Mouse (Mus musculus) inflammation-experienced regulatory T-cells (primary cell): ENCODE measurements around the gene Mst1r. TPM values are rescaled to one million over a fixed set of nuclear protein-coding genes. Genes with fewer than 3 reads are reported as not detected.

ENCODE experiments used
- polyA plus RNA-seq, 2 experiments: library from polyadenylated mRNA; unstranded; fragments of 100-300 nt; shearing (Covaris generic); gene quantifications; one replicate each; pipeline ENCODE4 v1.2.1; 2017

Gene Mst1r
- 1 to 10 TPM in 1 of 2 experiments, under 1 TPM in 1; 0.17 to 3.5 TPM for polyA plus RNA-seq

DNA sequence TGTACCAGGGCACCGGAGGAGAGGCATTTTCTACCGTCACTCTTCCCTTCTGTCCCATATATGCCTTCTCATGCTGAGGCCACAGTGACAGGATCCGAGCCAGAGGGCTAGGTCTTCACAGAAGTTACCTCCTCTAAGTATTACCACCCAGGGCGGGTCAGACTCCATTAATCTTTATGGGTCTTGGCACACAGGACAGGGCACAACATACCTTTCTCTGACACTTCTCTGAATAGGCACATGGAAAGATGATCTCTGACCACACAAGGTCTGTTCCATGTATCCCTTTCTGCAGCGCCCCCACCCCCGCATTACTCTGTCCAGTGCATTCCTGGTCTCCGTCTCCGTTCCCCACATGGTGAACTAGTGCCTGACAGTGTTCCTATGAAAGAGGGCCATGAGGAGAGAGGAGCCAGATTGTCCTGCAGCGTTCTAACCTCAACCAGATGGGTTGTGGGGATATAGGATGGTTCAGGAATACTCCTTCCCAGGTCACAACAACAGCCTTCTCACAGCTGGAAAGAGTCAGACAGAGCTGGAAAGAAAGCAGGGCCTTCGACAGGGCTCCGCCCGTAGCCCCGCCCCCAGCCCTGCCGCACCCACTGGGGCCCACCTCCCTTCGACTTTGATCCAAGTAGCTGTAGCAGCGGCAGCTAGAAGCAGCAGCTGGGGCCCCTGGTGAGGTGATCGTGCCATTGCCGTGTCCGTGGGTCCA lies at the start of gene Mst1r:
Gene Mst1r, plus strand, starts transcription at position 622 of the 715 bp plus-strand sequence.

DNA sequence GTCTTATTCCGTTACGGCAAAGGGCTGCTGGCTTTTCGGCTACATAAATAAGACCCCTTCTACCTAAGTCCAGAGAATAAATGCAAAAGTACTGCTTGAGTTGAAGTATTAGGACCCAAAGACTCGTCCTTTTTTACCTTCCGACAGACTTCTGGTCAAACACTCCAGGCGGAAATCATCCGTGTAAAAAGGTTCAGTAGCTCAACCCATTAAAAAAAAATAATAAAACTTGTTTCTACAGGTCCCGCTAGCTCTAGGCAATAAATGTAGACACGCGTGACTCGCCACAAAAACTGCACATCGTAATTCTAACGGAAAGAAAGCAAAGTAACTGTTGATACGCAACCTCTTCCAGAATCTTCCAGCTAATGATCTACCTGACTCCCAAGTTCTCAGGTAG lies 33.5 kb upstream of the Mst1r start, which contains the start of gene Rbm6:
Gene Rbm6, minus strand, starts transcription at position 101 of the 400 bp plus-strand sequence.

DNA sequence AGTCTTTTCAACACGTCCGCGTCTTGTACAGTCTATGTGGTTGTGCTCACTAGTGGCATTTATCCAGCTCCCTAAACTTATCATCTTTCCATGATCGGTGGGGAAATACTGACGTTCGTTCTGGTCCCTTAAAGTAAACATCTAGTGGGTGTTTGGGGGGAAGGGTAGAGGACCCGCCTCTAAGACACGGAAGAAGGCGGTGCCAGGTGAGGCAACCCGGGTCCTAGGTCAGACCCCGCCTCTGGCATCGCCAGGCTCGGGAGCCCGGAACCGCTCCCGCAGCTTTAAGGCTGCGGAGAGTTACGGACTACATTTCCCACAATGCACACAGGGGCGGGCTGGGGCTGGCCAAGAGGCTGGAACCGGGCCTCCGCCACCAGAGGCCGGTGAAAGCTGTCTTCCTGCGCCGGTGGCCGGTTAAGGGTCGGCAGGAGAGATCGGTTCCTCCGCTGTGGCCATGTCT lies 18.8 kb upstream of the Mst1r start, which contains the start of gene Mon1a:
Gene Mon1a, plus strand, starts transcription at position 348 of the 463 bp plus-strand sequence.

DNA sequence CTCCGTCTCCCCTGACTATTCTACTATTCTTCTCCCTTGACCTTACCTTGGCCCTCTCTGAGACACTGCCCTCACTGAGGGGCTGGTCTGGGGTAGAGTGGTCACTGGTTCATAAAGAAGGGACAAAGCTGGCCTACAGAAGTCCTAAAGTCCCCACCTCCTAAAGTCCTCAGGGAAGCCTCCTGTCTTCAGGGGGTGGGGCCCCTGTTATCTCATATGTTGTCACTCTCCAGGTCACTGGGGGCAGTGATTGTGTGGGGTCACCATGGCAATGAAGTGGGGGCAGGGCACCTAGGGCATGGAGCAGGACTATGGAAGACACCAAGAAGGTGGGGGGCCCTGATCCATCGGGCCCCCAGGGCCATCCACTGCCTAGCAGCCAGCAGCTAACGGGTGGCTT lies 21.5 kb downstream of the Mst1r start, which contains the start of gene Actl11:
Gene Actl11, plus strand, starts transcription at position 301 of the 400 bp plus-strand sequence.

DNA sequence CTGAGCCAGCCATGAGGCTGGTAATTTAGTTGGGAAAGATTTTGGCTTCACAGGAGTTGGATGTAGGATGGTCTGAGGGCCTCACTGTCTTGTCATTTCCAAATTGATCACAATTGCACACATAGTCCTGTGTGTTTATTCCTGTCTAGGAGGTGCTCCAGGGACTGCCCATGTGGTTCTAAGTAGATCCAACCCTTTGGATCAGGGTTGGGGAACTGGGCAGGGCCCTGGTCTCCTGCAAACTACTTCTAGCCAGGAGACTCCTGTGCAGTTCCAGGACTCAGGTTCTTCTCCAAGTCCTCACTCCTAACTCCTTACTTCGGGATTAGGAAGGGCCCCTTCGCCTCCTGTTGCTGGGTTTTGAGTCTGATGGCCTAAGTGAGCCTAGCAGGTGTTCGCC lies 28.7 kb downstream of the Mst1r start, which contains the start of gene Camkv:
Gene Camkv, plus strand, starts transcription at position 301 of the 400 bp plus-strand sequence.

DNA sequence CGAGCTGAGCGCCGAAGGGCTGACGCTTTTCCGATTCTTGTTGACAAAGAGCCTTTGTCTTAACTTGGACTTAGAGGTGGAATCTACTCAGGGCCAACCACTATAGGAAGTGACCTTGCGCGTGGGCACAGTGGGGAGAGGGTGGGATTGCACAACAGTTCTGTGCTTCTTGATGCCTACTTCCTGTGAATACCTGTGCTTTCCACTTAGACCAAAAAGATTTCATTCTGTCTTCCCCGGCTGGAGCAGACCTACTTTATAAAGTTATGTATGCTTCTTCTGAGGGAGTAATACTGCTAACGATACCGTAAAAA lies 43.2 kb downstream of the Mst1r start, which contains the start of gene Traip:
Gene Traip, plus strand, starts transcription at position 215 of the 314 bp plus-strand sequence.

Other genes starting within 250 kb of the Mst1r start
- gene Slc38a3, start 237.3 kb upstream of the Mst1r start, polyA plus RNA-seq = under 1 TPM in 1 of 2 experiments, not detected in 1; 0.98 TPM
- gene Gnat1, start 227.2 kb upstream of the Mst1r start, polyA plus RNA-seq = 1 to 10 TPM in 1 of 2 experiments, under 1 TPM in 1; 0.29 to 2.2 TPM
- gene Sema3f, start 196.4 kb upstream of the Mst1r start, polyA plus RNA-seq = under 1 TPM; 0.12 TPM
- gene Rbm5, start 135.9 kb upstream of the Mst1r start, polyA plus RNA-seq = 100 to 1,000 TPM; 287 to 306 TPM
- 100 to 1,000 TPM in 1 of 2 experiments, 10 to 100 TPM in 1; 94.7 to 118 TPM for gene Rbm6, start 33.6 kb upstream of the Mst1r start, polyA plus RNA-seq
- gene Mon1a, start 18.7 kb upstream of the Mst1r start, polyA plus RNA-seq = 10 to 100 TPM; 22.2 to 26.6 TPM
- not detected for gene Actl11, start 21.6 kb downstream of the Mst1r start, polyA plus RNA-seq
- gene Camkv, start 28.8 kb downstream of the Mst1r start, polyA plus RNA-seq = 1 to 10 TPM in 1 of 2 experiments, under 1 TPM in 1; 0.12 to 2.5 TPM
- gene Traip, start 43.3 kb downstream of the Mst1r start, polyA plus RNA-seq = 1 to 10 TPM; 3.8 to 8.5 TPM
- 100 to 1,000 TPM; 252 to 291 TPM for gene Uba7, start 68.6 kb downstream of the Mst1r start, polyA plus RNA-seq
- under 1 TPM in 1 of 2 experiments, not detected in 1; 0.14 TPM for gene Gm20661, start 76.2 kb downstream of the Mst1r start, polyA plus RNA-seq
- gene Inka1, start 79.0 kb downstream of the Mst1r start, polyA plus RNA-seq = 1 to 10 TPM in 1 of 2 experiments, under 1 TPM in 1; 0.25 to 1.5 TPM
- gene Cdhr4, start 85.6 kb downstream of the Mst1r start, polyA plus RNA-seq = under 1 TPM; 0.06 to 0.82 TPM
- not detected for gene Gm20662, start 89.5 kb downstream of the Mst1r start, polyA plus RNA-seq
- gene Ip6k1, start 95.6 kb downstream of the Mst1r start, polyA plus RNA-seq = 100 to 1,000 TPM; 118 to 147 TPM
- gene Gmppb, start 142.4 kb downstream of the Mst1r start, polyA plus RNA-seq = 10 to 100 TPM; 28.8 to 32.0 TPM
- gene Amigo3, start 146.3 kb downstream of the Mst1r start, polyA plus RNA-seq = 1 to 10 TPM in 1 of 2 experiments, under 1 TPM in 1; 0.91 to 3.9 TPM
- 1 to 10 TPM; 2.0 to 3.1 TPM for gene Mst1, start 173.6 kb downstream of the Mst1r start, polyA plus RNA-seq
- 100 to 1,000 TPM; 114 to 160 TPM for gene Rnf123, start 176.5 kb downstream of the Mst1r start, polyA plus RNA-seq
- 100 to 1,000 TPM; 122 to 135 TPM for gene Apeh, start 187.7 kb downstream of the Mst1r start, polyA plus RNA-seq